Mouse (Mus musculus) brain, embryonic 18.5 days (tissue): ENCODE results near the gene Htra3.

Source experiments
- DNase-seq: peaks from one replicate; pipeline ENCODE4 v3.0.0-alpha.2; 2012; ENCODE audit warnings: low read depth, low spot score

Gene Htra3

DNA sequence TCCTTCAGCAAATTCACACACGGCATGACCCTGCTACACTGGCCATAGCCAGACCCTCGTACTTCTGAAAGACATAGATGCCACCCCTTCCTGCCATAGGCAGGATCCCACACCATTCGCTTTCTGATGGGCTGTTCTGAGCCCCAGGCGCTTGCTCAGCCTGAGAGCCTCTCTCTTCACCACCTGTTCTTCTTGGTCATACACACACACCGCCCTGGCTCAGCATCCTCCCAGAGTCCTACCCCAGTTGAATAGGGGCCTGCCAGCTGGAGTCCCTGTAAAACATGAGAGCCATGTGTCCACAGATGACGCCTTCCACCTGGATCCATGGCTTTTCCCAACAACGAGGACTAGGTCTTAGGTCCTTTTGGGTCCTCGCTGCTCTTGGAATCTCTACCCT lies 66.9 kb downstream of the Htra3 start:
- no peak for DNase-seq

GRCm38 (mm10) chr5:35611900-35612299 lies 67.7 kb downstream of the Htra3 start:
- no peak for DNase-seq

DNA sequence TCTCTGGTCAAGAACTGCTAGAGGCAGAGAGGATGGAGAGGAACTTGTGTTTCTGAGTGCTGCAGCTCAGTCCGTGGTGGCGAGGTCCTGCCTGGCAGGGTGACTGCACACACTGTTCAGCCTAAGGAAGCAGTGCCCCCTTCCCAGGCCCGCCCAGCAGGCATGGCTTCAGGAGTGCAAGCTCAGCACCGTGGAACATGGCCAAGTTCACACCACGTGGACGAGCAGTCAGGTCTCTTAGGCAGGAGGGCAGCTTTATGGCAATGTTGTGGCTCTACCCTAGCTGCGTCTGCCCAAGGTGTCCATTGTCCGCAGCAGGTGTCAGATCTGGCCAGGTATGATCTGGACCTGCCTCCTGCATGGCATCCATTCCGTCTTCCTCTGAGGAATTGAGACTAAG lies 68.4 kb downstream of the Htra3 start:
- no peak for DNase-seq

DNA sequence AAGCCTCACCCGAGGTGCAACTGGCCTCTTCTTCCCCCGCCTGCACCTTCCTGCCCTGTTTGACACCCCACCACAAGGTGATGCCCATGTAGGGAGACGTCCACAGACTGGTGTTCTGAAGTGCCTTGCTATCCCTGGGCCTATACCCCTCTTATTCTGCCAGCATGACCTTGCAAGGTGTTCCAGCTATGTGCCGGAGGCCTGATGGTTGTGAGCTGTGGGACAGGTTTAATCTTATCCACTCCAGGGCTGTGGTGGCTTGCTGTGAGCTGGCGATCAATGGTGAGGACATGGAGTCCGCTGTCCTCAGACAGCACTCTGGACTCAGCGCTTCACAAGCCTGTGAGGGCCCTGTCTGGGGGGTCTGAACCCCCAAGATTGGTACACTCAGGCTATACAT lies 69.2 kb downstream of the Htra3 start:
- DNase-seq = no peak

- DNase-seq = no peak
These were observed 69.6 kb downstream of the Htra3 start for GRCm38 (mm10) chr5:35609971-35610370.

DNA sequence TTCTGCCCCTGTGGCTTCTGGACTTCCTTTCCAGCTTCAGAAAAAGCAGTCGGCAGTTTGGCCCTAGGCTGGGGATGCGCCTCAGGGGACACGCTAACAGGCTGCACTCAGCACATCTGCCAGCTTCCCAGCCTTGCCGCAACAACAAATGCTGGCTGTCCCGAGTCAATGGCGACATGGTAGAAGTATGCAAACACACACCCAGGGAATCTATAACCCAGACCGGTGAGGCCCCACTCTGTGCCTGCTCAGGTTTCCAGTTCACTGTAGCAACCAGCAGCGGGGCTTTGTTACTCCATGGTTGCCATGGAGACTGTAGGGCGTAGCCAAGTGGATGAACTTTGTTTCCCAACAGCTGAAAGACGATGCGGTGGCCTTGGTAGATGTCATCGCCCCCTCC lies 70.2 kb downstream of the Htra3 start:
- no peak for DNase-seq

GRCm38 (mm10) chr5:35608559-35608958 lies 71.0 kb downstream of the Htra3 start:
- DNase-seq = no peak

DNA sequence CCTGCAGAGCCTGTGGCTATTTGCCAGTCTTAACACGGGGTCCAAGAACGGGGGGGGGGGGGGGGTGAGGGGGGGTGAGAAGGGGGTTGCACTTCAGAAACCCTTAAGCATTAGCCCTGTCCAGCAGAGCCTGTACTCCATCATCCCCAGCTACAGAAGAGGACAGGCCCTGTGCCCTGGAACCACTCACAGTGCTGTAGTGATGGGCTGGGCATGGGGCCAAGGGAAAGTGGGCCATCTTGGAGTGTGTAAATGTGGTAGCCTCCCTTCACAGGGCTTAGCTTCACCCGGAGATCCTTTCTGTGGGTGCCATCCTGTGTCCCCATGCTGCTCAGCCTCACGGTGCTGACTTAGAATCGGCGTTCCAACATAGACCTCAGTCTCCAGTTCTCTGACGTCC lies 71.8 kb downstream of the Htra3 start:
- DNase-seq = no peak

DNA sequence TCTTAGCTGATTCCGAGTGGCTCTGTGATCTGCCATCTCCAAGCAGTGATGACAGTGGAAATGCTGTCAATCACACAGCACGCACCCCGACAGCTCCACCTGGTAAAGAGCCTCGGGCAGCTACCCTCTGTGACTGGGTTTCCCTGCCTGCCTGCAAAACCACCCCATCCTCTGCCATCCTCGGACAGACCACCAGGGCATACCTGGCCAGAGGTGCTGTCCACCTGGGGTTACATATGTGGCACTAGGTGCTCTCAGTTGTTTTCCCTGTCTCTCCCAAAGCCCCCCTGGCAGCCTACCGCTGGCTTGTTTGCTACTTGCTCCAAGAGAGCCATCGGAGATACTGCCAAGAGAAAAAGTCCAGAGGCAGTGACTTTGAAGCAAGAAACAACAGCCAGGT lies 72.8 kb downstream of the Htra3 start:
- DNase-seq = no peak

DNA sequence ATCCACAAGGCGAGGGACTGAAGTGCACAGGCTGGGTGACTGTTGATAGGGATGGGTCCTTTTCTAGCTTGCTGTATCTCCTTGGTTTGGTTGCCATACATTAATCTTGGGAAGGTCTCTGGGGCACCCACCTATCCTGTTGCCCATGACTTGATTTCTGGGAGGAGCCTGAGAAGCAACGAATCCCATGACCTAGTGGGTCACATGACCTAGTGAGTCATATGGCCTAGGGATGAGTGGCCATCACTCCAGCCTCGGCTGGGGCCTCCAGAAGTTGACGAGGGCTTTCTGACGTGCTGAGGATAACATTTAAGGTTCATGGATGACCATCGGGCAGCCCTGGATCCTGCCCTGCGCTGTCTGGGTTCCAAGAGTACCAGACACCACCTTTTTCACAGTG lies 74.2 kb downstream of the Htra3 start:
- DNase-seq = no peak
